Mouse (Mus musculus): ENCODE measurements around the gene Sun2. TPM values are rescaled to one million over a fixed set of nuclear protein-coding genes. Genes with fewer than 3 reads are reported as not detected.

The Sun2 gene
- polyA plus RNA-seq, 1 experiment from 2014 or later: 6.1 TPM

DNA sequence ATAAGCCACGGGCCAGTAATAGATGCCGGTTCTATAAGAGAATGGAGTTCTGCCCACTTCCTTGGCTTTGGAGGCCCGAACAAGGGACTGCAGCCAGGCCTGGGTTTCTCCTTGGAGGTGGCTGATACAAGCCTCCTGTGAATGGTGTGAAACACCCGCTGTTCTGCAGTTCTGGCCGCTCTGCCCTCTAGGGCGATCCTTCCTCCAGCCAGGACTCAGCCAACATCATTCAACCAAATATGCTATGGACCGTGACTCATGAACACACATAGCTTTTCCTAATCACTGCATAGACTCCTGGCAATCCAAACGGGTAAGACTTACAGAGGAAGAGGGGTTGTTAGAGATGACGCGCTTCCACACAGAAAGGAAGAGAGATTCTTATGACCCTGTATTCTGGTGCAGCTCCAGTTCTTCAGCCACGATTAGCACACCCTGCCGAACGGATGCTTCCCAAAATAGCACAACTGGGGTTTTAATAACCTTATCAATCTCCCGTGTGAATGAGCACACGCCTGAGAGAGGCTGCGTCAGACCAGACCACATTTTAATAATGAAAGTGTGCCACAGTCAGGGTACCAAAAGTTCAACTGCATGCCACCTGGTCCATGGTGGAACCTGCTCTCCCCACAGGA lies 25.1 kb upstream of the Sun2 start:
- Histone ChIP-seq H3K36me3 (peaks cover 36% of the 10 kb centered on the region), H3K4me2 (no peak overlapping the region), H3K4me1 (replicated peaks) (peaks cover 7% of the 10 kb centered on the region; the same call in 1 of the 2 replicates), H3K27ac (no peak overlapping the region), H3K9ac (replicated peaks) (no peak overlapping the region), H3K4me3 (replicated peaks) (no peak overlapping the region), H3K27me3 (no peaks in the 10 kb centered on the region), H3K9me3 (no peaks in the 10 kb centered on the region)
- ATAC-seq (ENCODE audit: insufficient number of reproducible peaks, insufficient read depth, low FRiP score, low TSS enrichment, low read depth): no peak
- WGBS: 86% methylated on average over 16 of the region's 16 CpGs

DNA sequence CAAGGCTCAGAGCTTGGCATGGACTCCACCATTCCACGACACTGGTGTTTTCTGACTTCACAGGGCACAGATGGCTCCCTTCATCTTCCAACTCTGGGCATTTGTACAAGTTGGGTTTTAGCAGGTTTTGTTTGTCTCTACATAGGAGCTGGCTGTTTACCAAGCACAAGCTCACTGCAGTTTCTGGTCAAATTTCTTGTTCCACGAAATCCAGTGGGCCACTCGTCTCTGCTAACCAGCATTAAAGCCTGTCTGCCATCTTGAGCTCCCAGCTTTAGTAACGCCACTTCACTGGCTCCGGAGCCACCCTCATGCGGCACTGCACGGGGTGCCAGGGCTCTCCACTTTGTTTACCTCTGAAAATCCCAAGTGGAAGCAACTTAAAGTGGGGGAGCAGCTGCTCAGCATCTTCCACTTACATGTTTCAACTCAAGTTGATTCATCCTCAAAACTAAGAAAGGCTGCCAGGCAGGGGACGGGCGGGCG lies 24.3 kb upstream of the Sun2 start:
- H3K36me3 ChIP-seq: peaks cover 45% of the 10 kb centered on the region
- no peak for ATAC-seq (ENCODE audit: insufficient number of reproducible peaks, insufficient read depth, low FRiP score, low TSS enrichment, low read depth)
- 87% methylated on average over 10 of the region's 10 CpGs for WGBS
- no peak overlapping the region for H3K4me2 ChIP-seq
- H3K9ac ChIP-seq (replicated peaks): no peak overlapping the region
- H3K4me1 ChIP-seq (replicated peaks): peaks cover 7% of the 10 kb centered on the region; the same call in 1 of the 2 replicates
- no peaks in the 10 kb centered on the region for H3K9me3 ChIP-seq
- no peak overlapping the region for H3K4me3 ChIP-seq (replicated peaks)
- H3K27me3 ChIP-seq: no peaks in the 10 kb centered on the region
- no peak overlapping the region for H3K27ac ChIP-seq

DNA sequence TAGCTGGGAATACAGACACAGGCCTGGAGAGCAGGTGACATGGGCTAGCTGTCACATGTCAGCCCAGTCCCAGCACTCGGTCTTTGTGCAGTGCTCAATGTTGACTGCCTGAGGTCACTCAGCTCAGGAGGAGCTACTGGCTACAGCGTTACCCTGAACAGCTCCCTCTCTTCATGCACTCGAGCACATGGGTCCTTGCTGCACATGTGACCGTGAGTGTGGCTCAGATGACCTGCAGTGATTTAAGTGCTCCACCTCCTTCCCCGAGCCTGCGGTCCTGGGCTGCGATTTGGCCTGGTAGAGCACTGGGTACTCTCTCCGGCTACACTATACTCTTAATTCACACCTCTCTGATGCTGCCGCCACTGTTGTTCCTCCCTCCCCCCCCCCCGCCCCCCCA lies 23.8 kb upstream of the Sun2 start:
- H3K4me1 ChIP-seq (replicated peaks): peaks cover 7% of the 10 kb centered on the region; the same call in 1 of the 2 replicates
- H3K27ac ChIP-seq: no peak overlapping the region
- WGBS: 48% methylated on average over 9 of the region's 10 CpGs
- peaks cover 48% of the 10 kb centered on the region for H3K36me3 ChIP-seq
- no peak for ATAC-seq (ENCODE audit: insufficient number of reproducible peaks, insufficient read depth, low FRiP score, low TSS enrichment, low read depth)
- H3K4me3 ChIP-seq (replicated peaks): no peak overlapping the region
- H3K9me3 ChIP-seq: no peaks in the 10 kb centered on the region
- H3K9ac ChIP-seq (replicated peaks): no peak overlapping the region
- H3K27me3 ChIP-seq: no peaks in the 10 kb centered on the region
- no peak overlapping the region for H3K4me2 ChIP-seq

DNA sequence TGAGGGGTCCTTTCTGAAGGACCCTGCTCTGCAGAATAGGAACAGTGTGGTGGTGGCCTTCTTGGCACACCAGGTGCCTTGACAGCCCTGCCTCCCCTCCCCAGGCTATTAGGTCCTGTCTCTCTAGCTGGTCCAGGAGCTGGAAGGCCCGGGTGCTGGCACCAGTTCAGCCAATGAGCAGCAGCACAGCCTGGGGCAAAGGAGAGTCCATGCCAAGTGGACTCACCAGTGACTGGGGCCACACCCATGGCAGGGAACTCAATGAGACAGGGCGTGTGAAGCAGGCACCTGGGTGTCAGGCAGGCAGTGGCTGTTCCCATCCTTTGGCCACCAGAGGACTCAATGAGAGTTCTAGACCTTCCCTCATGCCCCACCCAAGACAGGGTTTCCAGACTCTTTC lies 23.0 kb upstream of the Sun2 start:
- no peaks in the 10 kb centered on the region for H3K27me3 ChIP-seq
- no peak overlapping the region; the same call in 1 of the 2 replicates for H3K9ac ChIP-seq (replicated peaks)
- no peaks in the 10 kb centered on the region for H3K9me3 ChIP-seq
- H3K4me1 ChIP-seq (replicated peaks): no peaks in the 10 kb centered on the region
- H3K4me2 ChIP-seq: no peak overlapping the region
- 76% methylated on average over 2 of the region's 2 CpGs for WGBS
- H3K27ac ChIP-seq: no peak overlapping the region
- peaks cover 55% of the 10 kb centered on the region for H3K36me3 ChIP-seq
- no peak overlapping the region for H3K4me3 ChIP-seq (replicated peaks)
- ATAC-seq (ENCODE audit: insufficient number of reproducible peaks, insufficient read depth, low FRiP score, low TSS enrichment, low read depth): no peak

DNA sequence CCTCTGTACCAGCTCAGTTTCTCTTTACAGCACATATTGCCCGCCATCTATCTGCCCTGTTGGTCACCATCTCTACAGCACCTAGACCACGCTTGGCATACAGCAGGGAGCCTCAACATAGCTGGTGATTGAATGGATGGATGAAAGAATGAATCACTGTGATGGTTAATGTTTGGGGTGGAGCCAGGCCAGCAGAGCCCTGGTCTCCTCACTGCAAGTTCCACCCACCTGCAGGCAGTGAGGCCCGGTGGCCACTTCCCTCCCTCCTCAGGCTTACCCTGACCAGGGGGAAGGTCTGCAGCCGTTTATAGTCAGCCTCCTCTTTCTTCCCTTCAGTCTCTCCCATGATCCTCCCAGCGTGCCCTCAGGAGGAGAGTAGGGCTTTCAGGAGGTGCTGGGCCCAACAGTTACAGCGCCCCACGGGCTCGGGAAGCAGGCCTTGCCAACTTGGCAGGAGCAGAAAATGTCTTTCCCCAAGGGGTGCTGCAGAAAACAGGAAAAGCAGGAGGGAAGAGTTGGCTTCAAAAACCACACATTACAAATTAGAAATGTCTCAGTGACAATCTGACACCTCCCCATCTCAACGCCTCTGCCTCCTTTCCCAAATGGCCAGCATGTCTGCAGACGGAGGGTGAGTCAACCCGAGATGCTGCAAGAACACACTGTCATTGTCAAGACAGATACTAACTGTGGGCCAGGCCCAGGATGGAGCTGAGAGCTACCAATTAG lies 22.4 kb upstream of the Sun2 start:
- no peaks in the 10 kb centered on the region for H3K4me1 ChIP-seq (replicated peaks)
- no peak overlapping the region for H3K4me3 ChIP-seq (replicated peaks)
- no peaks in the 10 kb centered on the region for H3K9me3 ChIP-seq
- peaks cover 55% of the 10 kb centered on the region for H3K36me3 ChIP-seq
- H3K4me2 ChIP-seq: no peak overlapping the region
- WGBS: 80% methylated on average over 11 of the region's 11 CpGs
- H3K27ac ChIP-seq: no peak overlapping the region
- H3K27me3 ChIP-seq: no peaks in the 10 kb centered on the region
- H3K9ac ChIP-seq (replicated peaks): no peak overlapping the region; the same call in 1 of the 2 replicates
- no peak for ATAC-seq (ENCODE audit: insufficient number of reproducible peaks, insufficient read depth, low FRiP score, low TSS enrichment, low read depth)

DNA sequence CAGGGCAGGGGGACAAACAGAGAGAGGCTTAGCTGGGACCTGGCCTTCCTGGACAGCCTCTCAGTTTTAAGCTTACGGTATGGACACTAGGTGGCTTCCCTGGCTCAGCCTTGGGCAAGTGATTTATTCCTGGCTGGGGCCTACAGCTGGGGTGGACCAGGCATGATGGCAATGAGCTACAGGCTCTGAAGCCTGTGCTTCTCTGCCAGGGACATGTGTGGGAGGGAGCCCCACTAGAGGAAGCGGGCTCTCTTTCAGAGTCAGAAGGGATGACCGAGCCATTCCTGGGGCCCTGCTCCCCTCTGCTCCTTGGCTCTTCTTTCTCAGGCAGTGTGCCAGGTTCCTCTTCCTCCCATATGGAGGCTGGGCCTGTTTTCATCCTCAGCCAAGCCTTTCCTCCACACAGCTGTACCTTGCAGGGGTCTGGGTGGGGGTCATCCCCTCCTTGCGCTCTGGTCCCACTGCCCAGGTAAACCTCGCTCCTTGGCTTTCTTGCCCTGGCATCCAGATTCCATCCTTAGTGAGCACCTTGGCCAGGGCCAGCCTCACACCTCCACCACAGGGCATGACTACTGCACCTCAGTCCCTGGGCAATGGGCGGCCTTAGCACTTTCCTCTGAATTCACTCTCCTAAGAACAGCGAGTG lies 21.4 kb upstream of the Sun2 start:
- Histone ChIP-seq H3K4me3 (replicated peaks) (no peak overlapping the region), H3K4me1 (replicated peaks) (no peaks in the 10 kb centered on the region), H3K9me3 (no peaks in the 10 kb centered on the region), H3K27ac (no peak overlapping the region), H3K27me3 (no peaks in the 10 kb centered on the region), H3K9ac (replicated peaks) (no peak overlapping the region), H3K36me3 (peaks cover 55% of the 10 kb centered on the region), H3K4me2 (no peak overlapping the region)
- 91% methylated on average over 7 of the region's 7 CpGs for WGBS
- ATAC-seq (ENCODE audit: insufficient number of reproducible peaks, insufficient read depth, low FRiP score, low TSS enrichment, low read depth): no peak

DNA sequence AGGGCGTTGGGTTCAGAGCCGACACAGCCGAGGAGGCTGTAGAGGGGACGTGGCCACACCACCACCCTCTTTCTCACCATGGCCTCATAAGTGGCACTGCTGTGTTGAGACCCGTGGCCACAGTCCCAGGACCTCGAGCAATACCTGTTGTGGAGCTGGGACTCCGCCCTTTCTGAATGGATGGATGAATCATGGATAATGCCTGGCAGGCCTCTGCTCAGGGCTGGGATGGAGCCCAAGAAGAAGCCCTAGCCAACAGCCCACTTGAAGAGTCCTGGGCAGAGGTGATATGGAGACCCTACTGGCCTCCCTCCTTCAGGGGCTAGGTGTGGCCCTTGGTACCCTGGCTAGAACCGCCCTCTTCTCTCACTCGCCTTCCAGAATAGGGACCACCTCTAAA lies 20.7 kb upstream of the Sun2 start:
- Histone ChIP-seq H3K9me3 (no peaks in the 10 kb centered on the region), H3K9ac (replicated peaks) (no peak overlapping the region), H3K36me3 (peaks cover 55% of the 10 kb centered on the region), H3K27ac (no peak overlapping the region), H3K4me1 (replicated peaks) (no peaks in the 10 kb centered on the region), H3K4me2 (no peak overlapping the region), H3K4me3 (replicated peaks) (no peak overlapping the region), H3K27me3 (no peaks in the 10 kb centered on the region)
- no peak for ATAC-seq (ENCODE audit: insufficient number of reproducible peaks, insufficient read depth, low FRiP score, low TSS enrichment, low read depth)
- 87% methylated on average over 9 of the region's 9 CpGs for WGBS

DNA sequence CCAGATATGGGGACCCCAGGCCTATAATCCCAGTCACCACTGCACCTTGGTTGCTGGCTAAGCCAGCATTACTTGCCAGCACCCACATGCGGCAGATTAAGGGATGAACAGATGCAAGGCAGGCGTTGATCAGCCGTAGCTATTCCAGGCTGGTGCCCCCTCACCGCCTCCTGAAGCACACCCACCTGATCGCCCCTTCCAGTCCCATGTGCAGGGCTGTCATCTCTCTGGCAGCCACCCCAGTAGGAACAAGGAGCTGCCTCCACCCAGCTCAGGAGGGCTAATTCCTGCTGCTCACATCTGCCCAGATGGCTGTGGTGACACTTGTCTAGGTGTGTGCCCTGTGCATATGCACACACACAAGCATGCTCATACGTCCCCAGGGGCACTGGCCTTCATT lies 18.6 kb upstream of the Sun2 start:
- H3K36me3 ChIP-seq: peaks cover 53% of the 10 kb centered on the region
- H3K4me1 ChIP-seq (replicated peaks): no peaks in the 10 kb centered on the region
- H3K4me2 ChIP-seq: no peak overlapping the region
- H3K27ac ChIP-seq: no peak overlapping the region
- ATAC-seq (ENCODE audit: insufficient number of reproducible peaks, insufficient read depth, low FRiP score, low TSS enrichment, low read depth): no peak
- 86% methylated on average over 6 of the region's 6 CpGs for WGBS
- no peak overlapping the region for H3K4me3 ChIP-seq (replicated peaks)
- H3K9me3 ChIP-seq: no peaks in the 10 kb centered on the region
- no peak overlapping the region for H3K9ac ChIP-seq (replicated peaks)
- no peaks in the 10 kb centered on the region for H3K27me3 ChIP-seq

DNA sequence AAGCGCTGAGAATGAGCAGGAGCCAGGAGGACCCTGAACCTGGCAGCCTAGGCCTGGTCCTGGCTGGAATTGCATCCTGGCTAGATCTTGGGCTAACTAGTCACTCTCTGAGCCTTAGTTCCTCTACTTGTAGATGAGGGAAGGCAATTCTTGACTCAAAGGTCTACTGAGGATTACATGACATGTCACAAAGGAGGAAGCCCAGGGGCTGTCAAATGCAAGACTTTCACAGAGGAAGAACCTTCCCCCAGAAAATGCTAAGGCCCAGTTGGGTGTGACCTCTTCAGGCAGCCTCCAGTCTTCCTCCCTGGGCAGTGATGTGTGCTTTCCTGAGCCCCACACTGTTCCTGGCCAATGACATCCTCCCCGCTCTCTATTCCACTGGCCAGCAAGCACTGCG lies 14.8 kb upstream of the Sun2 start:
- H3K36me3 ChIP-seq: peaks cover 15% of the 10 kb centered on the region
- H3K27ac ChIP-seq: no peak overlapping the region
- H3K4me3 ChIP-seq (replicated peaks): no peak overlapping the region
- 0 out of 2 replicates have a peak, but pooled peaks cover 4% of the 10 kb centered on the region for H3K4me1 ChIP-seq (replicated peaks)
- WGBS: 96% methylated on average over 3 of the region's 3 CpGs
- H3K27me3 ChIP-seq: no peaks in the 10 kb centered on the region
- no peak for ATAC-seq (ENCODE audit: insufficient number of reproducible peaks, insufficient read depth, low FRiP score, low TSS enrichment, low read depth)
- no peak overlapping the region for H3K9ac ChIP-seq (replicated peaks)
- H3K4me2 ChIP-seq: no peak overlapping the region
- no peaks in the 10 kb centered on the region for H3K9me3 ChIP-seq

DNA sequence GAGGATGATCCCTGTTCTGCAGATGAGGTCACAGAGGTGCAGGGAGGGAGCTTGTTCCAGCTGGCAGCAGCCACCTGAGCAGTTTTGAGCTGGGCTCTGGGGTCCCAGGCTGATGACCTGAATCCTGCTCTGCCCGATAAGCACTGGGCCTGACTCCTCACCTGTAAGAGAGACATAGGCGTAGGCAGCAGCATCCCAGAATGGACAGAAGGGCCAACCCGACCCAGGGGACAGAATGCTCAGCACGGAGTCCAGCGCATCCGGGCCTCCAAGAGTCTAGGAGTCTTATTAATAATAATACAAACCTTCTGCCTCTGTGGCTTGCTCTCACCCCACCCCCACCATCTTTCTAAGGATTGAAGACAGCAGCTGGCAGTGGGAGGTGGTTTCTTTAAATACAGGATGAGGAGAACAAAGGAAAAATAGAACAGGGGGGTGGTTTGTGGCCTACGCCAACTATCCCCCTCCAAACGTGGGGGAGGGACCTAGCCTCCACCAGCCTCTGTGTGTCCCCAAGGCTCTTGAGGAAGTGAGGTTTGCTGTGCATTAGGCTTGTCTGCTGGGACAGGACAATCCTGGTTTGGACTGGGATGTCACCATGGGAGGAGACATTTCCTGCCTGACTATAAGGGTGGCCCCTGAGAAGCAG lies 13.8 kb upstream of the Sun2 start:
- 76% methylated on average over 8 of the region's 8 CpGs for WGBS
- Histone ChIP-seq H3K4me3 (replicated peaks) (no peak overlapping the region), H3K27me3 (no peaks in the 10 kb centered on the region), H3K36me3 (peaks cover 6% of the 10 kb centered on the region; the same call in 1 of the 2 replicates), H3K9me3 (no peaks in the 10 kb centered on the region), H3K9ac (replicated peaks) (no peak overlapping the region), H3K27ac (peak overlapping the region; percentile 8; the same call in 1 of the 2 replicates), H3K4me2 (no peak overlapping the region), H3K4me1 (replicated peaks) (0 out of 2 replicates have a peak, but pooled peaks cover 4% of the 10 kb centered on the region)
- no peak for ATAC-seq (ENCODE audit: insufficient number of reproducible peaks, insufficient read depth, low FRiP score, low TSS enrichment, low read depth)

DNA sequence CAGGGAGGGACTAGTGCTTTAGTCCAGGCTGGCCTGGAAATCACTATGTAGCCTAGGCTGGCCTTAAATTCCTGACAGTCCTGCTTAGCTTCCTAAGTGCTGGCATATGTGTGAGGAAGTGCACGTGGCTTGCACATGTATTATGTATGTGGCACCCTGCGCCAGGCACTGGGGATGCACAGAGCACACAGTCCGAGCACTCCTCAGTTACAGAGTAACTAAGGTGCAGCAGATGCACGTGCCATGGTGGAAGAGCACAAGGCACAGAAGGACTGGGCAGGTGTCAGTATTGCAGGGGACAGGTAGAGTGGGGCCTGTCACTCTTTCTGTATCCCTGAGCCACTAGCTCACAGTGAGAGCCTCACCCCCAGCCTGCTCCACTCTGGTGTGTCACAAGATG lies 12.8 kb upstream of the Sun2 start:
- H3K9me3 ChIP-seq: no peaks in the 10 kb centered on the region
- no peaks in the 10 kb centered on the region for H3K27me3 ChIP-seq
- ATAC-seq (ENCODE audit: insufficient number of reproducible peaks, insufficient read depth, low FRiP score, low TSS enrichment, low read depth): no peak
- 0 out of 2 replicates have a peak, but pooled peaks cover 4% of the 10 kb centered on the region for H3K4me1 ChIP-seq (replicated peaks)
- WGBS: 87% methylated on average over 4 of the region's 4 CpGs
- H3K4me3 ChIP-seq (replicated peaks): no peak overlapping the region
- H3K4me2 ChIP-seq: no peak overlapping the region
- no peak overlapping the region for H3K9ac ChIP-seq (replicated peaks)
- H3K36me3 ChIP-seq: no peaks in the 10 kb centered on the region
- no peak overlapping the region for H3K27ac ChIP-seq
